Mouse (Mus musculus): ENCODE measurements at regions not wholly inside any gene's neighbourhood (a gene's known extent, or its start where the extent isn't known, plus 50 kb on each side); places are given as distances from the start of the nearest gene placed in this dataset.

- no peak for ATAC-seq (ENCODE audit: low read depth)
Measured at GRCm38 (mm10) chr16:53242126-53242537, 788.3 kb upstream of the Alcam start.

GRCm38 (mm10) chr16:53218886-53219285 lies 765.0 kb upstream of the Alcam start:
- H3K9me3 ChIP-seq (ENCODE audit: control insufficient read depth, low read length), result no peaks in the 10 kb centered on the region
- H3K36me3 ChIP-seq (ENCODE audit: control insufficient read depth, insufficient read depth, low read length), result no peaks in the 10 kb centered on the region
- no peak overlapping the region for H3K27ac ChIP-seq (ENCODE audit: low read depth, low read length)
- no peak for ATAC-seq (ENCODE audit: low read depth)
- H3K9ac ChIP-seq (replicated peaks; ENCODE audit: low read depth, low read length), result no peak overlapping the region
- no peaks in the 10 kb centered on the region for H3K27me3 ChIP-seq (ENCODE audit: control insufficient read depth, insufficient read depth, low read length)
- H3K4me2 ChIP-seq (ENCODE audit: low read depth, low read length), result no peak overlapping the region
- 89% methylated on average over 4 of the region's 4 CpGs for WGBS
- no peak overlapping the region for H3K4me3 ChIP-seq (ENCODE audit: low read depth, low read length)
- H3K4me1 ChIP-seq (ENCODE audit: control insufficient read depth, insufficient read depth, low read length), result no peaks in the 10 kb centered on the region

More at GRCm38 (mm10) chr16:53242126-53242537, 788.3 kb upstream of the Alcam start:
- Histone ChIP-seq H3K9ac (replicated peaks; ENCODE audit: low read depth, low read length) (no peak overlapping the region), H3K4me1 (ENCODE audit: control insufficient read depth, insufficient read depth, low read length) (no peaks in the 10 kb centered on the region), H3K4me2 (ENCODE audit: low read depth, low read length) (no peak overlapping the region), H3K27ac (ENCODE audit: low read depth, low read length) (no peak overlapping the region), H3K36me3 (ENCODE audit: control insufficient read depth, insufficient read depth, low read length) (no peaks in the 10 kb centered on the region), H3K4me3 (ENCODE audit: low read depth, low read length) (no peak overlapping the region), H3K9me3 (ENCODE audit: control insufficient read depth, low read length) (no peaks in the 10 kb centered on the region), H3K27me3 (ENCODE audit: control insufficient read depth, insufficient read depth, low read length) (no peaks in the 10 kb centered on the region)
- 92% methylated on average over 3 of the region's 3 CpGs for WGBS

- Histone ChIP-seq H3K4me2 (ENCODE audit: low read depth, low read length) (no peak overlapping the region), H3K27me3 (ENCODE audit: control insufficient read depth, insufficient read depth, low read length) (no peaks in the 10 kb centered on the region), H3K36me3 (ENCODE audit: control insufficient read depth, insufficient read depth, low read length) (no peaks in the 10 kb centered on the region), H3K27ac (ENCODE audit: low read depth, low read length) (no peak overlapping the region), H3K9me3 (ENCODE audit: control insufficient read depth, low read length) (no peaks in the 10 kb centered on the region), H3K9ac (replicated peaks; ENCODE audit: low read depth, low read length) (no peak overlapping the region), H3K4me3 (ENCODE audit: low read depth, low read length) (no peak overlapping the region), H3K4me1 (ENCODE audit: control insufficient read depth, insufficient read depth, low read length) (no peaks in the 10 kb centered on the region)
- WGBS, result 36% methylated on average over 1 of the region's 1 CpGs
- ATAC-seq (ENCODE audit: low read depth), result no peak
Measured at GRCm38 (mm10) chr16:53201449-53201848, 747.6 kb upstream of the Alcam start.

- no peak overlapping the region for H3K27ac ChIP-seq (ENCODE audit: low read depth, low read length)
- no peak overlapping the region for H3K4me3 ChIP-seq (ENCODE audit: low read depth, low read length)
Measured at GRCm38 (mm10) chr16:53186444-53186843, 732.6 kb upstream of the Alcam start.

GRCm38 (mm10) chr16:53156352-53156751 lies 702.5 kb upstream of the Alcam start:
- H3K4me3 ChIP-seq (ENCODE audit: low read depth, low read length), result no peak overlapping the region
- H3K4me1 ChIP-seq (ENCODE audit: control insufficient read depth, insufficient read depth, low read length), result no peaks in the 10 kb centered on the region
- no peak overlapping the region for H3K27ac ChIP-seq (ENCODE audit: low read depth, low read length)
- ATAC-seq (ENCODE audit: low read depth), result no peak
- no peaks in the 10 kb centered on the region for H3K36me3 ChIP-seq (ENCODE audit: control insufficient read depth, insufficient read depth, low read length)
- H3K9me3 ChIP-seq (ENCODE audit: control insufficient read depth, low read length), result no peaks in the 10 kb centered on the region
- H3K4me2 ChIP-seq (ENCODE audit: low read depth, low read length), result no peak overlapping the region
- H3K9ac ChIP-seq (replicated peaks; ENCODE audit: low read depth, low read length), result no peak overlapping the region
- H3K27me3 ChIP-seq (ENCODE audit: control insufficient read depth, insufficient read depth, low read length), result no peaks in the 10 kb centered on the region

More at GRCm38 (mm10) chr16:53186444-53186843, 732.6 kb upstream of the Alcam start:
- ATAC-seq (ENCODE audit: low read depth), result no peak
- no peaks in the 10 kb centered on the region for H3K36me3 ChIP-seq (ENCODE audit: control insufficient read depth, insufficient read depth, low read length)
- no peaks in the 10 kb centered on the region for H3K4me1 ChIP-seq (ENCODE audit: control insufficient read depth, insufficient read depth, low read length)
- no peak overlapping the region for H3K4me2 ChIP-seq (ENCODE audit: low read depth, low read length)
- WGBS, result 71% methylated on average over 3 of the region's 3 CpGs
- no peak overlapping the region for H3K9ac ChIP-seq (replicated peaks; ENCODE audit: low read depth, low read length)
- H3K27me3 ChIP-seq (ENCODE audit: control insufficient read depth, insufficient read depth, low read length), result no peaks in the 10 kb centered on the region
- H3K9me3 ChIP-seq (ENCODE audit: control insufficient read depth, low read length), result no peaks in the 10 kb centered on the region

- H3K9me3 ChIP-seq (ENCODE audit: control insufficient read depth, low read length), result no peaks in the 10 kb centered on the region
- H3K27ac ChIP-seq (ENCODE audit: low read depth, low read length), result no peak overlapping the region
- no peak overlapping the region for H3K4me2 ChIP-seq (ENCODE audit: low read depth, low read length)
- H3K4me1 ChIP-seq (ENCODE audit: control insufficient read depth, insufficient read depth, low read length), result no peaks in the 10 kb centered on the region
- no peaks in the 10 kb centered on the region for H3K36me3 ChIP-seq (ENCODE audit: control insufficient read depth, insufficient read depth, low read length)
- 90% methylated on average over 2 of the region's 2 CpGs for WGBS
- no peak overlapping the region for H3K4me3 ChIP-seq (ENCODE audit: low read depth, low read length)
- no peak for ATAC-seq (ENCODE audit: low read depth)
- no peak overlapping the region for H3K9ac ChIP-seq (replicated peaks; ENCODE audit: low read depth, low read length)
- H3K27me3 ChIP-seq (ENCODE audit: control insufficient read depth, insufficient read depth, low read length), result no peaks in the 10 kb centered on the region
Measured at GRCm38 (mm10) chr16:53130677-53131076, 676.8 kb upstream of the Alcam start.

GRCm38 (mm10) chr16:53108726-53109125 lies 654.9 kb upstream of the Alcam start:
- no peak overlapping the region for H3K4me3 ChIP-seq (ENCODE audit: low read depth, low read length)
- H3K9me3 ChIP-seq (ENCODE audit: control insufficient read depth, low read length), result no peaks in the 10 kb centered on the region
- no peak overlapping the region for H3K27ac ChIP-seq (ENCODE audit: low read depth, low read length)
- H3K27me3 ChIP-seq (ENCODE audit: control insufficient read depth, insufficient read depth, low read length), result no peaks in the 10 kb centered on the region
- no peak overlapping the region for H3K9ac ChIP-seq (replicated peaks; ENCODE audit: low read depth, low read length)
- ATAC-seq (ENCODE audit: low read depth), result no peak
- no peak overlapping the region for H3K4me2 ChIP-seq (ENCODE audit: low read depth, low read length)
- WGBS, result 80% methylated on average over 3 of the region's 3 CpGs
- no peaks in the 10 kb centered on the region for H3K36me3 ChIP-seq (ENCODE audit: control insufficient read depth, insufficient read depth, low read length)
- no peaks in the 10 kb centered on the region for H3K4me1 ChIP-seq (ENCODE audit: control insufficient read depth, insufficient read depth, low read length)

- no peaks in the 10 kb centered on the region for H3K9me3 ChIP-seq (ENCODE audit: control insufficient read depth, low read length)
- H3K36me3 ChIP-seq (ENCODE audit: control insufficient read depth, insufficient read depth, low read length), result no peaks in the 10 kb centered on the region
- H3K27me3 ChIP-seq (ENCODE audit: control insufficient read depth, insufficient read depth, low read length), result no peaks in the 10 kb centered on the region
- no peak for ATAC-seq (ENCODE audit: low read depth)
- no peak overlapping the region for H3K9ac ChIP-seq (replicated peaks; ENCODE audit: low read depth, low read length)
- no peak overlapping the region for H3K4me2 ChIP-seq (ENCODE audit: low read depth, low read length)
- H3K4me3 ChIP-seq (ENCODE audit: low read depth, low read length), result no peak overlapping the region
- no peaks in the 10 kb centered on the region for H3K4me1 ChIP-seq (ENCODE audit: control insufficient read depth, insufficient read depth, low read length)
- WGBS, result 63% methylated on average over 2 of the region's 2 CpGs
- H3K27ac ChIP-seq (ENCODE audit: low read depth, low read length), result no peak overlapping the region
Measured at GRCm38 (mm10) chr16:53095396-53095929, 641.6 kb upstream of the Alcam start.

GRCm38 (mm10) chr16:53073856-53074568 lies 620.1 kb upstream of the Alcam start:
- no peak overlapping the region for H3K4me2 ChIP-seq (ENCODE audit: low read depth, low read length)
- WGBS, result 59% methylated on average over 6 of the region's 6 CpGs

More at GRCm38 (mm10) chr16:53073856-53074568, 620.1 kb upstream of the Alcam start:
- H3K9ac ChIP-seq (replicated peaks; ENCODE audit: low read depth, low read length), result no peak overlapping the region
- H3K9me3 ChIP-seq (ENCODE audit: control insufficient read depth, low read length), result no peaks in the 10 kb centered on the region
- peak; percentile 90; the same call in 1 of the 2 replicates for ATAC-seq (ENCODE audit: low read depth)
- H3K4me1 ChIP-seq (ENCODE audit: control insufficient read depth, insufficient read depth, low read length), result no peaks in the 10 kb centered on the region
- no peak overlapping the region for H3K4me3 ChIP-seq (ENCODE audit: low read depth, low read length)
- no peak overlapping the region for H3K27ac ChIP-seq (ENCODE audit: low read depth, low read length)
- no peaks in the 10 kb centered on the region for H3K27me3 ChIP-seq (ENCODE audit: control insufficient read depth, insufficient read depth, low read length)
- H3K36me3 ChIP-seq (ENCODE audit: control insufficient read depth, insufficient read depth, low read length), result no peaks in the 10 kb centered on the region

Data from neural tube, embryonic 14.5 days (tissue).